Mouse (Mus musculus): ENCODE data around the gene Drd1.

Drd1 gene

GRCm38 (mm10) chr13:54073491-54073890 lies 18.0 kb upstream of the Drd1 start:
- no peak for DNase-seq (ENCODE audit: low read depth, low spot score)

- DNase-seq (ENCODE audit: low read depth, low spot score): no peak
Measured at GRCm38 (mm10) chr13:54073066-54073465, 17.6 kb upstream of the Drd1 start.

GRCm38 (mm10) chr13:54072526-54073057 lies 17.1 kb upstream of the Drd1 start:
- no peak for DNase-seq (ENCODE audit: low read depth, low spot score)

- peak; percentile 78 for DNase-seq (ENCODE audit: low read depth, low spot score)
Measured at GRCm38 (mm10) chr13:54071606-54072331, 16.3 kb upstream of the Drd1 start, which contains the start of gene Sfxn1. Gene Sfxn1, plus strand, starts transcription at chr13:54071869.

- no peak for DNase-seq (ENCODE audit: low read depth, low spot score)
Measured at GRCm38 (mm10) chr13:54071011-54071410, 15.5 kb upstream of the Drd1 start.

GRCm38 (mm10) chr13:54067617-54068166 lies 12.2 kb upstream of the Drd1 start:
- peak; percentile 68 for DNase-seq (ENCODE audit: low read depth, low spot score)

- DNase-seq (ENCODE audit: low read depth, low spot score): no peak
Measured at GRCm38 (mm10) chr13:54066081-54066746, 10.7 kb upstream of the Drd1 start.

GRCm38 (mm10) chr13:54063292-54063691 lies 7.8 kb upstream of the Drd1 start:
- no peak for DNase-seq (ENCODE audit: low read depth, low spot score)

- DNase-seq (ENCODE audit: low read depth, low spot score): no peak
Measured at GRCm38 (mm10) chr13:54062068-54062467, 6.6 kb upstream of the Drd1 start.

GRCm38 (mm10) chr13:54054962-54055361 lies 543 bp downstream of the Drd1 start:
- DNase-seq (ENCODE audit: low read depth, low spot score): no peak

- DNase-seq (ENCODE audit: low read depth, low spot score): no peak
Measured at GRCm38 (mm10) chr13:54051641-54052040, 3.9 kb downstream of the Drd1 start.

- no peak for DNase-seq (ENCODE audit: low read depth, low spot score)
Measured at GRCm38 (mm10) chr13:54048679-54049352, 6.7 kb downstream of the Drd1 start.

GRCm38 (mm10) chr13:54040256-54040655 lies 15.2 kb downstream of the Drd1 start:
- DNase-seq (ENCODE audit: low read depth, low spot score): no peak

- DNase-seq (ENCODE audit: low read depth, low spot score): no peak
Measured at GRCm38 (mm10) chr13:54037936-54038335, 17.6 kb downstream of the Drd1 start.

- peak; percentile 62 for DNase-seq (ENCODE audit: low read depth, low spot score)
Measured at GRCm38 (mm10) chr13:54035541-54035940, 20.0 kb downstream of the Drd1 start.

- DNase-seq (ENCODE audit: low read depth, low spot score): no peak
Measured at GRCm38 (mm10) chr13:54033653-54034052, 21.9 kb downstream of the Drd1 start.

- no peak for DNase-seq (ENCODE audit: low read depth, low spot score)
Measured at GRCm38 (mm10) chr13:54027079-54027478, 28.4 kb downstream of the Drd1 start.

GRCm38 (mm10) chr13:54023311-54023710 lies 32.2 kb downstream of the Drd1 start:
- no peak for DNase-seq (ENCODE audit: low read depth, low spot score)

- no peak for DNase-seq (ENCODE audit: low read depth, low spot score)
Measured at GRCm38 (mm10) chr13:54008716-54009115, 46.8 kb downstream of the Drd1 start.
